In genomic region chr10:119525730-119526129, GRCm38 (mm10) we compare ENCODE assay signal across 19 mouse cellular contexts.
DNase-seq lines count a peak whose midpoint lies in the region; ATAC-seq and TF ChIP-seq lines count a peak whose summit lies in the region.
"Had no signal": no experiment of that assay in that cellular context is flagged by ENCODE, and none has a peak within 500 bp of the region (broad histone marks: within the 10 kb centered on the region; RNA-seq: fewer than 3 reads in every experiment).

No protein-coding gene starts in this region.

- H3K9me3 ChIP-seq in hindbrain, embryonic 11.5 days (ENCODE audit: control insufficient read depth, low read length): no peaks in the 10 kb centered on the region
- H3K9me3 ChIP-seq in hindbrain, postnatal 0 days (ENCODE audit: low read length): no peaks in the 10 kb centered on the region
- no peaks in the 10 kb centered on the region for H3K9me3 ChIP-seq in intestine, postnatal 0 days (ENCODE audit: control insufficient read depth)
- no peaks in the 10 kb centered on the region for H3K9me3 ChIP-seq in liver, embryonic 15.5 days (replicated peaks)
- H3K9me3 ChIP-seq in forebrain, embryonic 10.5 days: no peaks in the 10 kb centered on the region
- H3K9me3 ChIP-seq: embryonic facial prominence, embryonic 13.5 days; heart, embryonic 12.5 days; lung, embryonic 15.5 days; midbrain, embryonic 10.5 days had no signal

- H3K27ac ChIP-seq in hindbrain, embryonic 11.5 days (ENCODE audit: low read depth, low read length): no peak overlapping the region
- H3K27ac ChIP-seq in hindbrain, postnatal 0 days: no peak overlapping the region
- no peak overlapping the region for H3K27ac ChIP-seq in intestine, postnatal 0 days (ENCODE audit: low read depth, low read length)
- H3K27ac ChIP-seq in liver, embryonic 15.5 days (replicated peaks): no peak overlapping the region
- no peak overlapping the region for H3K27ac ChIP-seq in forebrain, embryonic 10.5 days
- H3K27ac ChIP-seq: embryonic facial prominence, embryonic 13.5 days; lung, embryonic 15.5 days; macrophage; midbrain, embryonic 10.5 days had no signal

- H3K27me3 ChIP-seq in hindbrain, embryonic 11.5 days (ENCODE audit: control insufficient read depth, insufficient read depth, low read length): no peaks in the 10 kb centered on the region
- H3K27me3 ChIP-seq in hindbrain, postnatal 0 days (ENCODE audit: insufficient read depth, low read length): no peaks in the 10 kb centered on the region
- H3K27me3 ChIP-seq in intestine, postnatal 0 days (replicated peaks; ENCODE audit: control insufficient read depth, insufficient read depth, low read length): no peaks in the 10 kb centered on the region
- no peaks in the 10 kb centered on the region for H3K27me3 ChIP-seq in liver, embryonic 15.5 days
- H3K27me3 ChIP-seq in forebrain, embryonic 10.5 days (ENCODE audit: poor library complexity, severe bottlenecking): no peaks in the 10 kb centered on the region
- H3K27me3 ChIP-seq: embryonic facial prominence, embryonic 13.5 days; heart, embryonic 12.5 days; lung, embryonic 15.5 days had no signal

- H3K4me2 ChIP-seq in hindbrain, embryonic 11.5 days (replicated peaks; ENCODE audit: low read depth, low read length): no peak overlapping the region
- no peak overlapping the region for H3K4me2 ChIP-seq in hindbrain, postnatal 0 days (ENCODE audit: low read depth, low read length)
- H3K4me2 ChIP-seq in intestine, postnatal 0 days (replicated peaks; ENCODE audit: low read depth): no peak overlapping the region
- no peak overlapping the region for H3K4me2 ChIP-seq in liver, embryonic 15.5 days
- H3K4me2 ChIP-seq: embryonic facial prominence, embryonic 13.5 days; heart, embryonic 12.5 days; lung, embryonic 15.5 days had no signal

- H3K4me1 ChIP-seq in hindbrain, embryonic 11.5 days (replicated peaks; ENCODE audit: control insufficient read depth, insufficient read depth, low read length): no peaks in the 10 kb centered on the region
- H3K4me1 ChIP-seq in hindbrain, postnatal 0 days (ENCODE audit: insufficient read depth, low read length): no peaks in the 10 kb centered on the region
- H3K4me1 ChIP-seq in intestine, postnatal 0 days (replicated peaks; ENCODE audit: control insufficient read depth, insufficient read depth, low read length): no peaks in the 10 kb centered on the region; the same call in 1 of the 2 replicates
- no peaks in the 10 kb centered on the region for H3K4me1 ChIP-seq in liver, embryonic 15.5 days (replicated peaks)
- H3K4me1 ChIP-seq in forebrain, embryonic 10.5 days: no peaks in the 10 kb centered on the region
- H3K4me1 ChIP-seq: embryonic facial prominence, embryonic 13.5 days; lung, embryonic 15.5 days had no signal

- no peak overlapping the region for H3K9ac ChIP-seq in hindbrain, embryonic 11.5 days (ENCODE audit: low read depth, low read length)
- H3K9ac ChIP-seq in hindbrain, postnatal 0 days (replicated peaks; ENCODE audit: low read length): no peak overlapping the region
- no peak overlapping the region for H3K9ac ChIP-seq in intestine, postnatal 0 days (ENCODE audit: low read depth, low read length)
- H3K9ac ChIP-seq in liver, embryonic 15.5 days: no peak overlapping the region
- H3K9ac ChIP-seq: embryonic facial prominence, embryonic 13.5 days; heart, embryonic 12.5 days; lung, embryonic 15.5 days had no signal

- WGBS in hindbrain, embryonic 11.5 days: 45% methylated on average over 3 of the region's 3 CpGs
- 39% methylated on average over 3 of the region's 3 CpGs for WGBS in hindbrain, postnatal 0 days
- WGBS in intestine, postnatal 0 days: 43% methylated on average over 3 of the region's 3 CpGs
- 60% methylated on average over 3 of the region's 3 CpGs for WGBS in liver, embryonic 15.5 days (ENCODE audit: insufficient replicate concordance)
- 84% methylated on average over 3 of the region's 3 CpGs for WGBS in forebrain, embryonic 10.5 days

- no peak for TF ChIP-seq CTCF in hindbrain, postnatal 0 days (IDR thresholded peaks at IDR 0.05; ENCODE audit: low read depth)
- no peak for TF ChIP-seq CTCF in intestine, postnatal 0 days (IDR thresholded peaks at IDR 0.05; ENCODE audit: low read depth)

- peak; percentile 24 for DNase-seq in hindbrain, embryonic 11.5 days (ENCODE audit: low spot score)
- no peak for DNase-seq in hindbrain, postnatal 0 days (ENCODE audit: low spot score)
- DNase-seq in embryo, embryonic 9.5 days (ENCODE audit: extremely low spot score): peak; percentile 22
- no peak for DNase-seq in forebrain, embryonic 10.5 days (ENCODE audit: extremely low spot score, low spot score)
- no peak for DNase-seq in cerebellum, adult 8-10 months
- DNase-seq in frontal cortex, adult 2 months (ENCODE audit: extremely low spot score in 1 of 2, low spot score in 1 of 2): no peak
- DNase-seq: B cell, adult 2 months; cerebellum, adult 2 months; retina, postnatal 1 day; thymus, postnatal 25 days had no signal

- no peaks in the 10 kb centered on the region for H3K36me3 ChIP-seq in hindbrain, embryonic 11.5 days (ENCODE audit: control insufficient read depth, insufficient read depth, low read length)
- H3K36me3 ChIP-seq in hindbrain, postnatal 0 days (ENCODE audit: insufficient read depth, low read length): no peaks in the 10 kb centered on the region
- no peaks in the 10 kb centered on the region for H3K36me3 ChIP-seq in intestine, postnatal 0 days (ENCODE audit: control insufficient read depth, insufficient read depth)
- no peaks in the 10 kb centered on the region for H3K36me3 ChIP-seq in liver, embryonic 15.5 days (replicated peaks)
- no peaks in the 10 kb centered on the region for H3K36me3 ChIP-seq in forebrain, embryonic 10.5 days (replicated peaks)
- H3K36me3 ChIP-seq: embryonic facial prominence, embryonic 13.5 days; heart, embryonic 12.5 days; lung, embryonic 15.5 days; midbrain, embryonic 10.5 days had no signal

- no peak for ATAC-seq in hindbrain, embryonic 11.5 days (ENCODE audit: low FRiP score)
- ATAC-seq in hindbrain, postnatal 0 days: no peak
- peak; percentile 90 for ATAC-seq in intestine, postnatal 0 days
- 0 out of 2 replicates have a peak, but pooled peaks have one; percentile 37 for ATAC-seq in liver, embryonic 15.5 days (ENCODE audit: insufficient read depth)
- ATAC-seq: forebrain, embryonic 16.5 days; hindbrain, embryonic 16.5 days had no signal

- no peak overlapping the region for H3K4me3 ChIP-seq in hindbrain, embryonic 11.5 days (ENCODE audit: low read depth, low read length)
- H3K4me3 ChIP-seq in hindbrain, postnatal 0 days (ENCODE audit: low read length): no peak overlapping the region
- H3K4me3 ChIP-seq in intestine, postnatal 0 days (ENCODE audit: low read depth, low read length): no peak overlapping the region
- no peak overlapping the region for H3K4me3 ChIP-seq in liver, embryonic 15.5 days (replicated peaks)
- no peak overlapping the region for H3K4me3 ChIP-seq in forebrain, embryonic 10.5 days
- H3K4me3 ChIP-seq: embryonic facial prominence, embryonic 13.5 days; heart, embryonic 12.5 days; lung, embryonic 15.5 days; midbrain, embryonic 10.5 days had no signal

Comparison
In these comparisons a context has a peak if more than half of its experiments do, and no peak if none do; other contexts are left out.
1. DNase-seq: peak in hindbrain, embryonic 11.5 days (single experiment) and embryo, embryonic 9.5 days (single experiment); none in hindbrain, postnatal 0 days (single experiment), forebrain, embryonic 10.5 days (single experiment), cerebellum, adult 8-10 months (single experiment) and frontal cortex, adult 2 months (0 of 2).
2. ATAC-seq: peak in intestine, postnatal 0 days (single experiment) and liver, embryonic 15.5 days (single experiment); none in hindbrain, embryonic 11.5 days (single experiment) and hindbrain, postnatal 0 days (single experiment).